Mouse (Mus musculus): Measurements from ENCODE around the gene Hist1h2ai. TPM values are rescaled to one million over a fixed set of nuclear protein-coding genes. Genes with fewer than 3 reads are reported as not detected.
"Not testable (repeated sequence)": the region's sequence is repeated elsewhere in the genome, so short reads cannot be mapped to it uniquely, and the experiment has no call there.

Gene Hist1h2ai
- polyA plus RNA-seq, 1 experiment from 2014 or later = 14.4 TPM

- H3K4me2 ChIP-seq (replicated peaks; ENCODE audit: low read depth) = no peak overlapping the region
- H3K9me3 ChIP-seq (ENCODE audit: control insufficient read depth, low read length) = no peaks in the 10 kb centered on the region
- no peak overlapping the region for H3K4me3 ChIP-seq (ENCODE audit: low read depth, low read length)
- H3K36me3 ChIP-seq (ENCODE audit: control insufficient read depth, insufficient read depth, low read length) = no peaks in the 10 kb centered on the region
- H3K27ac ChIP-seq (replicated peaks) = no peak overlapping the region
- no peak for DNase-seq (ENCODE audit: low spot score)
- no peaks in the 10 kb centered on the region for H3K4me1 ChIP-seq (replicated peaks; ENCODE audit: control insufficient read depth, insufficient read depth)
- H3K27me3 ChIP-seq (ENCODE audit: control insufficient read depth, insufficient read depth, low read length) = no peaks in the 10 kb centered on the region
- TF ChIP-seq EP300 (optimal IDR thresholded peaks at IDR 0.05) (no peak), CTCF (IDR thresholded peaks at IDR 0.05; ENCODE audit: low read depth) (no peak)
- no peak overlapping the region for H3K9ac ChIP-seq (ENCODE audit: low read length)
- WGBS = 34% methylated on average over 1 of the region's 1 CpGs
- ATAC-seq (ENCODE audit: low FRiP score, low TSS enrichment) = no peak
Measured at GRCm38 (mm10) chr13:21745006-21745405, 28.8 kb downstream of the Hist1h2ai start.

DNA sequence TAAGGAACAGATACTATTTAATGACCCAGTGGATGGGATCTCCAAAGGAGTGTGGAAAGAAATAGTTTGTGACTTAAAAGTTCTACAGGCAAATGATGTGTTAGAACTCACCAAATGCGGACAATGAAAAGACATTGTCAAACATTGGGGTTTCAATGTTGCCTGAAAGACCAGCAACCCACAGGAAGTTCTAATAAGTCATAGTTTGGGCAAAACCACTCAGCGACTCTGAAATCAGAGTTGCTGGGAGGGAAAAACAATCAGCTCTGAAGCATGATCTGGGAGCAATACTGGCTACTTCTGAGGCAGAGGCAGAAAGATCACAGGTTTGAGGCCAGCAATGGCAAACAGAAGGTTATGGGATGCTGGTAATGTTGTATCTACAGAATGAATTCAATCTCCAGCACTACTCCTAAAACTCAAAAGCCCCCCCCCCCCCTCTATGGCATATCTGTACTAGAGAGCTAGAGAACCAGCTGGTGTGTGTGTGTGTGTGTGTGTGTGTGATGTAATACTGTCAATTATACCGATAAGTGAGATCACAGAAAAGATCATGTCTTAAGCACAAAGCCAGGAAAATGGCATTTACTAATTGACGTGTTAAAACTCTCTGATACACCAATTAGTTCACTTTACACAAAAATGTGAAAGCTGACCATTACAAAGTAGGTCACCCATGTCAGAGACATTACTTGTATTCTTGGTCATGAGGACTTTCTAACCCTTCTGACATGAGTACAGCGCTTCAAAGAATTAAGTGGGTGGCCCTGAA, 33.4 kb downstream of the Hist1h2ai start:
- Histone ChIP-seq H3K36me3 (ENCODE audit: control insufficient read depth, insufficient read depth, low read length) (no peaks in the 10 kb centered on the region), H3K9me3 (ENCODE audit: control insufficient read depth, low read length) (no peaks in the 10 kb centered on the region), H3K4me3 (ENCODE audit: low read depth, low read length) (peak overlapping the region; percentile 43), H3K4me1 (replicated peaks; ENCODE audit: control insufficient read depth, insufficient read depth) (no peaks in the 10 kb centered on the region), H3K27ac (replicated peaks) (peak overlapping the region; percentile 13; the same call in 1 of the 2 replicates), H3K9ac (ENCODE audit: low read length) (peak overlapping the region; percentile 54), H3K27me3 (ENCODE audit: control insufficient read depth, insufficient read depth, low read length) (no peaks in the 10 kb centered on the region), H3K4me2 (replicated peaks; ENCODE audit: low read depth) (peak overlapping the region; percentile 55)
- DNase-seq (ENCODE audit: low spot score) (no peak), ATAC-seq (ENCODE audit: low FRiP score, low TSS enrichment) (no peak)
- TF ChIP-seq CTCF (IDR thresholded peaks at IDR 0.05; ENCODE audit: low read depth) = no peak
- TF ChIP-seq EP300 (optimal IDR thresholded peaks at IDR 0.05) = no peak
- 4% methylated on average over 5 of the region's 5 CpGs for WGBS

- not testable (repeated sequence) for H3K27me3 ChIP-seq (ENCODE audit: control insufficient read depth, insufficient read depth, low read length); H3K9me3 ChIP-seq (ENCODE audit: control insufficient read depth, low read length); H3K4me1 ChIP-seq (replicated peaks; ENCODE audit: control insufficient read depth, insufficient read depth); H3K36me3 ChIP-seq (ENCODE audit: control insufficient read depth, insufficient read depth, low read length)
- peak within 1 kb of the TSS; percentile 54 for H3K9ac ChIP-seq (ENCODE audit: low read length)
- H3K27ac ChIP-seq (replicated peaks) = peak within 1 kb of the TSS; percentile 65
- DNase-seq (ENCODE audit: low spot score) (peak; percentile 85), ATAC-seq (ENCODE audit: low FRiP score, low TSS enrichment) (peak; percentile 85)
- H3K4me3 ChIP-seq (ENCODE audit: low read depth, low read length) = peak within 1 kb of the TSS; percentile 43
- 1% methylated on average over 46 of the region's 56 CpGs for WGBS
- peak within 1 kb of the TSS; percentile 55 for H3K4me2 ChIP-seq (replicated peaks; ENCODE audit: low read depth)
Measured at GRCm38 (mm10) chr13:21750159-21751017, 34.2 kb downstream of the Hist1h2ai start, which contains the start of gene Hist1h4k. Gene Hist1h4k (minus strand): TSS chr13:21750505.

GRCm38 (mm10) chr13:21751417-21751816, 35.2 kb downstream of the Hist1h2ai start:
- H3K4me1 ChIP-seq (replicated peaks; ENCODE audit: control insufficient read depth, insufficient read depth) = no peaks in the 10 kb centered on the region
- no peak overlapping the region for H3K27ac ChIP-seq (replicated peaks)
- DNase-seq (ENCODE audit: low spot score) = no peak

GRCm38 (mm10) chr13:21751827-21752226, 35.6 kb downstream of the Hist1h2ai start:
- ATAC-seq (ENCODE audit: low FRiP score, low TSS enrichment) (no peak), DNase-seq (ENCODE audit: low spot score) (no peak)
- Histone ChIP-seq H3K4me2 (replicated peaks; ENCODE audit: low read depth) (no peak overlapping the region), H3K4me1 (replicated peaks; ENCODE audit: control insufficient read depth, insufficient read depth) (no peaks in the 10 kb centered on the region), H3K27me3 (ENCODE audit: control insufficient read depth, insufficient read depth, low read length) (no peaks in the 10 kb centered on the region), H3K9me3 (ENCODE audit: control insufficient read depth, low read length) (no peaks in the 10 kb centered on the region), H3K36me3 (ENCODE audit: control insufficient read depth, insufficient read depth, low read length) (no peaks in the 10 kb centered on the region), H3K27ac (replicated peaks) (no peak overlapping the region), H3K9ac (ENCODE audit: low read length) (no peak overlapping the region), H3K4me3 (ENCODE audit: low read depth, low read length) (no peak overlapping the region)
- TF ChIP-seq EP300 (optimal IDR thresholded peaks at IDR 0.05) (no peak), CTCF (IDR thresholded peaks at IDR 0.05; ENCODE audit: low read depth) (no peak)
- WGBS = 63% methylated on average over 3 of the region's 3 CpGs

More at GRCm38 (mm10) chr13:21751417-21751816, 35.2 kb downstream of the Hist1h2ai start:
- ATAC-seq (ENCODE audit: low FRiP score, low TSS enrichment) = no peak
- Histone ChIP-seq H3K4me3 (ENCODE audit: low read depth, low read length) (no peak overlapping the region), H3K36me3 (ENCODE audit: control insufficient read depth, insufficient read depth, low read length) (no peaks in the 10 kb centered on the region), H3K27me3 (ENCODE audit: control insufficient read depth, insufficient read depth, low read length) (no peaks in the 10 kb centered on the region), H3K9ac (ENCODE audit: low read length) (no peak overlapping the region), H3K4me2 (replicated peaks; ENCODE audit: low read depth) (no peak overlapping the region), H3K9me3 (ENCODE audit: control insufficient read depth, low read length) (no peaks in the 10 kb centered on the region)
- no peak for TF ChIP-seq CTCF (IDR thresholded peaks at IDR 0.05; ENCODE audit: low read depth)
- no peak for TF ChIP-seq EP300 (optimal IDR thresholded peaks at IDR 0.05)
